Mouse (Mus musculus): ENCODE measurements around the gene Arsa.

The Arsa gene

GRCm38 (mm10) chr15:89477091-89477491 is at the start of gene Arsa:
Gene Arsa, minus strand, starts transcription at chr15:89477425.
- in situ Hi-C loops (cut with MboI; ENCODE audit: unreplicated experiment in 2 of 2): loop anchor here in 1 of 2 experiments (25.0 kb wide), 1 partner anchor 735 kb away; the partner anchor contains the start of gene Alg10b

- in situ Hi-C loops (cut with MboI; ENCODE audit: unreplicated experiment in 2 of 2): no loop called here
Observed at GRCm38 (mm10) chr15:89526776-89527325, 49.6 kb upstream of the Arsa start.

- in situ Hi-C loops (cut with MboI; ENCODE audit: unreplicated experiment in 2 of 2): no loop called here
Observed at GRCm38 (mm10) chr15:89525896-89526295, 48.7 kb upstream of the Arsa start.

- in situ Hi-C loops (cut with MboI; ENCODE audit: unreplicated experiment in 2 of 2): no loop called here
Observed at GRCm38 (mm10) chr15:89525464-89525863, 48.2 kb upstream of the Arsa start.

GRCm38 (mm10) chr15:89524611-89525415 is 47.6 kb upstream of the Arsa start:
- in situ Hi-C loops (cut with MboI; ENCODE audit: unreplicated experiment in 2 of 2): no loop called here

- in situ Hi-C loops (cut with MboI; ENCODE audit: unreplicated experiment in 2 of 2): no loop called here
Observed at GRCm38 (mm10) chr15:89524001-89524571, 46.9 kb upstream of the Arsa start.

- in situ Hi-C loops (cut with MboI; ENCODE audit: unreplicated experiment in 2 of 2): no loop called here
Observed at GRCm38 (mm10) chr15:89523283-89523832, 46.1 kb upstream of the Arsa start.

GRCm38 (mm10) chr15:89522566-89523282 is 45.5 kb upstream of the Arsa start:
- in situ Hi-C loops (cut with MboI; ENCODE audit: unreplicated experiment in 2 of 2): no loop called here

GRCm38 (mm10) chr15:89521951-89522350 is 44.7 kb upstream of the Arsa start:
- in situ Hi-C loops (cut with MboI; ENCODE audit: unreplicated experiment in 2 of 2): no loop called here

- in situ Hi-C loops (cut with MboI; ENCODE audit: unreplicated experiment in 2 of 2): no loop called here
Observed at GRCm38 (mm10) chr15:89512679-89513078, 35.5 kb upstream of the Arsa start.

- in situ Hi-C loops (cut with MboI; ENCODE audit: unreplicated experiment in 2 of 2): no loop called here
Observed at GRCm38 (mm10) chr15:89507751-89508150, 30.5 kb upstream of the Arsa start.

- in situ Hi-C loops (cut with MboI; ENCODE audit: unreplicated experiment in 2 of 2): no loop called here
Observed at GRCm38 (mm10) chr15:89504838-89505237, 27.6 kb upstream of the Arsa start.

- in situ Hi-C loops (cut with MboI; ENCODE audit: unreplicated experiment in 2 of 2): no loop called here
Observed at GRCm38 (mm10) chr15:89501321-89501720, 24.1 kb upstream of the Arsa start.

GRCm38 (mm10) chr15:89500221-89500791 is 23.1 kb upstream of the Arsa start:
- in situ Hi-C loops (cut with MboI; ENCODE audit: unreplicated experiment in 2 of 2): no loop called here

- in situ Hi-C loops (cut with MboI; ENCODE audit: unreplicated experiment in 2 of 2): loop anchor here in 1 of 2 experiments (25.0 kb wide), 1 partner anchor 712 kb away; the partner anchor contains the start of gene Alg10b
Observed at GRCm38 (mm10) chr15:89499784-89500220, 22.6 kb upstream of the Arsa start.

GRCm38 (mm10) chr15:89498961-89499688 is 21.9 kb upstream of the Arsa start, which contains the start of gene Shank3:
Gene Shank3, plus strand, starts transcription at chr15:89499623.
- in situ Hi-C loops (cut with MboI; ENCODE audit: unreplicated experiment in 2 of 2): loop anchor here in 1 of 2 experiments (25.0 kb wide), 1 partner anchor 713 kb away; the partner anchor contains the start of gene Alg10b

GRCm38 (mm10) chr15:89498049-89498960 is 21.1 kb upstream of the Arsa start:
- in situ Hi-C loops (cut with MboI; ENCODE audit: unreplicated experiment in 2 of 2): loop anchor here in 1 of 2 experiments (25.0 kb wide), 1 partner anchor 714 kb away; the partner anchor contains the start of gene Alg10b

GRCm38 (mm10) chr15:89497391-89498048 is 20.3 kb upstream of the Arsa start:
- in situ Hi-C loops (cut with MboI; ENCODE audit: unreplicated experiment in 2 of 2): loop anchor here in 1 of 2 experiments (25.0 kb wide), 1 partner anchor 715 kb away; the partner anchor contains the start of gene Alg10b

Measured in v-Abl transformed pro-B cells (cell line).